Mouse (Mus musculus) cerebellum, adult 11-12 months (tissue): ENCODE measurements around the gene Ghdc.
A peak's percentile ranks its signal among the peaks of the same experiment; 100 is the strongest.

Experiments used
- DNase-seq: peaks from one replicate; pipeline ENCODE4 v3.0.0; 2022

The Ghdc gene

GRCm38 (mm10) chr11:100741348-100741747 lies 29.4 kb downstream of the Ghdc start:
- peak; percentile 47 for DNase-seq

- no peak for DNase-seq
Observed at GRCm38 (mm10) chr11:100738749-100739148, 32.0 kb downstream of the Ghdc start.

- DNase-seq = peak; percentile 99
Observed at GRCm38 (mm10) chr11:100738066-100738604, 32.6 kb downstream of the Ghdc start, which contains the start of gene Rab5c. Gene Rab5c, minus strand, starts transcription at chr11:100738215.

GRCm38 (mm10) chr11:100737105-100737733 lies 33.5 kb downstream of the Ghdc start:
- no peak for DNase-seq

GRCm38 (mm10) chr11:100736746-100737080 lies 34.0 kb downstream of the Ghdc start:
- DNase-seq = no peak

- no peak for DNase-seq
Observed at GRCm38 (mm10) chr11:100735954-100736745, 34.6 kb downstream of the Ghdc start.

- no peak for DNase-seq
Observed at GRCm38 (mm10) chr11:100735134-100735865, 35.5 kb downstream of the Ghdc start.

GRCm38 (mm10) chr11:100730477-100731205 lies 40.1 kb downstream of the Ghdc start:
- no peak for DNase-seq

- no peak for DNase-seq
Observed at GRCm38 (mm10) chr11:100729976-100730375, 40.8 kb downstream of the Ghdc start.

GRCm38 (mm10) chr11:100728601-100729000 lies 42.2 kb downstream of the Ghdc start:
- DNase-seq = no peak

GRCm38 (mm10) chr11:100727201-100727600 lies 43.6 kb downstream of the Ghdc start:
- no peak for DNase-seq

- no peak for DNase-seq
Observed at GRCm38 (mm10) chr11:100724919-100725512, 45.7 kb downstream of the Ghdc start.

GRCm38 (mm10) chr11:100722493-100723028 lies 48.2 kb downstream of the Ghdc start:
- DNase-seq = no peak

GRCm38 (mm10) chr11:100721776-100722492 lies 48.8 kb downstream of the Ghdc start:
- no peak for DNase-seq

- DNase-seq = no peak
Observed at GRCm38 (mm10) chr11:100721254-100721653, 49.5 kb downstream of the Ghdc start.

GRCm38 (mm10) chr11:100720345-100720744 lies 50.4 kb downstream of the Ghdc start:
- DNase-seq = no peak

GRCm38 (mm10) chr11:100719893-100720292 lies 50.9 kb downstream of the Ghdc start:
- no peak for DNase-seq

- DNase-seq = no peak
Observed at GRCm38 (mm10) chr11:100719312-100719711, 51.4 kb downstream of the Ghdc start.

GRCm38 (mm10) chr11:100718866-100719265 lies 51.9 kb downstream of the Ghdc start:
- no peak for DNase-seq

- DNase-seq = no peak
Observed at GRCm38 (mm10) chr11:100718462-100718861, 52.3 kb downstream of the Ghdc start.

GRCm38 (mm10) chr11:100716649-100717048 lies 54.1 kb downstream of the Ghdc start:
- DNase-seq = no peak
